Mouse (Mus musculus): ENCODE data around the gene Gas1. TPM values are rescaled to one million over a fixed set of nuclear protein-coding genes. Genes with fewer than 3 reads are reported as not detected.

Gas1 gene
- polyA plus RNA-seq (2012; fragmentation: generic; extraction: Trizol): 25.7 TPM

DNA sequence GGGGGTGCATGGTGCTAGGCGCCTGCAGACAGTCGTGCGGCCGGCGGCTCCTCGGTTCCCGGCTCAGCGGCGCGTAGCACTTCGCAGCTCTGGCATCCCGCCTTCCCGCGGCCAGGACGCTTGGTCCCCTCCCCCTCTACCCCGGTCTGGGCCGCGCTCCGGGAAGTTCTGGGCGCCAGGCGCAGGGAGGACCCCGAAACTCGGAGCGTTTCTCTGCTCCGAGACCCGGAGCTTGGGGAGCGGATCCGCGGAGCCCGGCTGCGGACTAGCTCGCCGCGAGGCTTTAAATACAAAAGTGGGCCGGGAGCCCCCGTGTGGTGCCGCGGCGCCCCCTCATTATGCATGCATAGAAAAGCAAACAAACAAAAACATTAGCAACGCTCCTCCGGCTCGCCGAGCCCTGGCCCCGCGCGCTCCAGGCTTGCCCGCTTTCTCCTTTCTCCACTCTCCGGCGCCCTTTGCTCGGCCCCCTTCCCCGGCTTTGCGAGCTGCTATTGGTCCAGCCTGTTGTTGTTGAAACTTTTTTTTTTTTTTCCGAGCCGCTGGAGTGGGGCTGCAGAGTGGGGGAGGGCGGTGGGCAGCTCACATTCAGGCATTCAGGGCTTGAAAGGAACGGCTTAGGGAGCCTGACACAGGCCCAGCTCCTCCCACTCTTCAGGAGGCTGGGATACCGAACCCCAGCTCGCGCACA is at the start of gene Gas1:
Gas1 (minus strand) TSS at position 260 of the 691 bp plus-strand sequence.
- Histone ChIP-seq H3K36me3 (ENCODE audit: control insufficient read depth, insufficient read depth) (no peaks in the 10 kb centered on the region), H3K4me3 (peak within 1 kb of the TSS; percentile 93), H3K79me2 (ENCODE audit: control insufficient read depth, insufficient read depth) (peaks cover 22% of the 10 kb centered on the region), H3K4me2 (ENCODE audit: low read depth) (peak within 1 kb of the TSS; percentile 87), H3K27me3 (ENCODE audit: control insufficient read depth, insufficient read depth, insufficient read length) (no peaks in the 10 kb centered on the region), H3ac (ENCODE audit: control insufficient read depth, insufficient read length) (peak within 1 kb of the TSS; percentile 86)
- TF ChIP-seq POLR2AphosphoS2 (IDR thresholded peaks at IDR 0.05; ENCODE audit: insufficient read length, low read depth) (peak; percentile 13), MYOG (IDR thresholded peaks at IDR 0.05; ENCODE audit: control insufficient read depth in 1 of 3, insufficient read depth in 1 of 3, insufficient read length in 2 of 3, low read depth in 2 of 3) (peak in 1 of 3 experiments; percentile 67), MAX (IDR thresholded peaks at IDR 0.05; ENCODE audit: low read depth) (no peak)

DNA sequence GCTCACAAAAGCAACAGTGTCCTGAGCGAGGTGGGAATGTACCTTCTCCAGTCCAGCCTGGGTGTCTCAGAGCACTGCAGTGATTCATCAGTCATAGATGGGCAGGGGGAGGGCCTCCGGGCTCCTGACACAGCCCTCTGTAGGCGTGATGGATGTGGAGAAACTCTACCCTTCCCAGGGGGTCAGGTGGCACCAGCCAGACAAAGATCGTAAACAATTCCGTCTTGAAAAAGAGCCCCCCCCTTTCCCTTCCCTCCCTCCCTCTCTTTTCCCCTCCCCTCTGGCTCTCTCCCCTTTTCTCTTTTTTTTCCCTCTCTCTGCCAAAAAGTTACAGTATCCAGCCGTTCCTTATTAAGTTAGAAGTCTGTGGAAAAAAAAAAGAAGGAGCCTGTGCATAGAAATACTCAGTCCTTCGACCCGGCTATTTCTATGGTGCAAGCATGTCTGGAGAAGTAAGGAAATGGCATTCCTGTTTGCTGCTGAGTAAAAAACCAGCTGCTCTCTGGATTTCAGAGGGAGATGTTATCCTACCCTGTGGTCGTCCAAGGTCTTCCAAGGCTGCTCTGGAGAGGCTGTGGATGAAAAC is 49.2 kb upstream of the Gas1 start:
- no peak overlapping the region for H3ac ChIP-seq (ENCODE audit: control insufficient read depth, insufficient read length)
- H3K27me3 ChIP-seq (ENCODE audit: control insufficient read depth, insufficient read depth, insufficient read length): no peaks in the 10 kb centered on the region
- TF ChIP-seq MYOG (IDR thresholded peaks at IDR 0.05; ENCODE audit: control insufficient read depth in 1 of 3, insufficient read depth in 1 of 3, insufficient read length in 2 of 3, low read depth in 2 of 3) (no peak), TCF12 (IDR thresholded peaks at IDR 0.05; ENCODE audit: insufficient read depth, poor library complexity, severe bottlenecking) (no peak), TCF3 (IDR thresholded peaks at IDR 0.05; ENCODE audit: insufficient read length, low read depth) (no peak), MYOD1 (IDR thresholded peaks at IDR 0.05; ENCODE audit: control insufficient read depth in 1 of 3, insufficient read length in 2 of 3, low read depth in 2 of 3) (peak in 2 of 3 experiments; percentile 19 to 24), POLR2AphosphoS2 (IDR thresholded peaks at IDR 0.05; ENCODE audit: insufficient read length, low read depth) (no peak), CEBPB (IDR thresholded peaks at IDR 0.05; ENCODE audit: insufficient read depth, poor library complexity, severe bottlenecking) (no peak), MAX (IDR thresholded peaks at IDR 0.05; ENCODE audit: low read depth) (no peak), E2F4 (IDR thresholded peaks at IDR 0.05; ENCODE audit: insufficient read depth) (no peak), SRF (IDR thresholded peaks at IDR 0.05; ENCODE audit: control insufficient read depth, insufficient read length, low read depth) (no peak), USF1 (IDR thresholded peaks at IDR 0.05; ENCODE audit: low read depth) (peak; percentile 44), POLR2A (IDR thresholded peaks at IDR 0.05; ENCODE audit: insufficient read length, low read depth) (no peak), REST (IDR thresholded peaks at IDR 0.05; ENCODE audit: insufficient read depth, insufficient read length) (no peak)
- H3K4me2 ChIP-seq (ENCODE audit: low read depth): peak overlapping the region; percentile 71
- no peaks in the 10 kb centered on the region for H3K79me2 ChIP-seq (ENCODE audit: control insufficient read depth, insufficient read depth)
- no peak overlapping the region for H3K4me3 ChIP-seq
- no peaks in the 10 kb centered on the region for H3K36me3 ChIP-seq (ENCODE audit: control insufficient read depth, insufficient read depth)

DNA sequence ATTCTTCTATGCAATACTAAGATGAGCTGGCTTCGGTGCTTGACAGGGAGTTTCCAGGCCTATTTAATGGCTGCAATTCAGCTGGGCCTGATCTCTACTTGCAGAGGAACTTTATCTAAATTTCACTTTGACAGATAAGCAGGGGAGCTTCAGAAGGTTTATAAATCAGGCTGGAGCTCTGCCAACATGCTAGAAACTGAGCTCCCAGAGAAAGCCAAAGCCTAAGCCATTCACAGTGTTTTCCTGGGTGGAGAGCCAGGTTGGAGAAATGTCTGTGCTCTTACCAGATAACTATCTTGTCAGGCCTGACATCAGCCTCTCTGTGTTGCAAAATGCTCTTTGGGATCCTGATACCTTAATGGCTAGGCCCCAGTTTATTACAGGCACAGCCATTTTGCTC is 48.6 kb upstream of the Gas1 start:
- H3K27me3 ChIP-seq (ENCODE audit: control insufficient read depth, insufficient read depth, insufficient read length): no peaks in the 10 kb centered on the region
- no peak overlapping the region for H3K4me3 ChIP-seq
- no peaks in the 10 kb centered on the region for H3K36me3 ChIP-seq (ENCODE audit: control insufficient read depth, insufficient read depth)
- H3K4me2 ChIP-seq (ENCODE audit: low read depth): peak overlapping the region; percentile 71
- no peak overlapping the region for H3ac ChIP-seq (ENCODE audit: control insufficient read depth, insufficient read length)
- H3K79me2 ChIP-seq (ENCODE audit: control insufficient read depth, insufficient read depth): no peaks in the 10 kb centered on the region
- TF ChIP-seq POLR2AphosphoS2 (IDR thresholded peaks at IDR 0.05; ENCODE audit: insufficient read length, low read depth): no peak

DNA sequence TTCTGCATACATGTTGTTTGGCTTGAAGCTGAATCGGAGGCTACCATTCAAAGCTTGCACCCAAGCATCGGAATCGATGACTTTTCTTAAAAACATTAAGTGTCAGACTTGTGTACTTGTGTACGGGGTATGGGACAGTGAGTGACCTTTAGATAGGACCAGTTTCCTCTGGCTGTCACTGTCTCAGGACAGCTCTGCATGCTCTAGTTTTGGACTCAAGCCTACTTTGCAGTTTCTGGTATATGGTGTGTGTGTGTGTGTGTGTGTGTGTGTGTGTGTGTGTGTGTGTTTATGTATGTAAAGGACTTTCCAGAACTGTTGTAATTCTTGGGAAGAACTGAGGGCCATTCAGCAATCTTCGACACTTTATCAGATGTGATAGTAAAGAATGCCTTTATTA is 48.1 kb upstream of the Gas1 start:
- Histone ChIP-seq H3K4me2 (ENCODE audit: low read depth) (no peak overlapping the region), H3ac (ENCODE audit: control insufficient read depth, insufficient read length) (no peak overlapping the region), H3K36me3 (ENCODE audit: control insufficient read depth, insufficient read depth) (no peaks in the 10 kb centered on the region), H3K27me3 (ENCODE audit: control insufficient read depth, insufficient read depth, insufficient read length) (no peaks in the 10 kb centered on the region), H3K79me2 (ENCODE audit: control insufficient read depth, insufficient read depth) (no peaks in the 10 kb centered on the region), H3K4me3 (no peak overlapping the region)
- TF ChIP-seq E2F4 (IDR thresholded peaks at IDR 0.05; ENCODE audit: insufficient read depth) (no peak), REST (IDR thresholded peaks at IDR 0.05; ENCODE audit: insufficient read depth, insufficient read length) (no peak), TCF3 (IDR thresholded peaks at IDR 0.05; ENCODE audit: insufficient read length, low read depth) (no peak), POLR2A (IDR thresholded peaks at IDR 0.05; ENCODE audit: insufficient read length, low read depth) (no peak), MAX (IDR thresholded peaks at IDR 0.05; ENCODE audit: low read depth) (no peak), CEBPB (IDR thresholded peaks at IDR 0.05; ENCODE audit: insufficient read depth, poor library complexity, severe bottlenecking) (no peak), POLR2AphosphoS2 (IDR thresholded peaks at IDR 0.05; ENCODE audit: insufficient read length, low read depth) (no peak), SRF (IDR thresholded peaks at IDR 0.05; ENCODE audit: control insufficient read depth, insufficient read length, low read depth) (no peak), USF1 (IDR thresholded peaks at IDR 0.05; ENCODE audit: low read depth) (no peak), MYOG (IDR thresholded peaks at IDR 0.05; ENCODE audit: control insufficient read depth in 1 of 3, insufficient read depth in 1 of 3, insufficient read length in 2 of 3, low read depth in 2 of 3) (no peak), TCF12 (IDR thresholded peaks at IDR 0.05; ENCODE audit: insufficient read depth, poor library complexity, severe bottlenecking) (no peak), MYOD1 (IDR thresholded peaks at IDR 0.05; ENCODE audit: control insufficient read depth in 1 of 3, insufficient read length in 2 of 3, low read depth in 2 of 3) (no peak)

DNA sequence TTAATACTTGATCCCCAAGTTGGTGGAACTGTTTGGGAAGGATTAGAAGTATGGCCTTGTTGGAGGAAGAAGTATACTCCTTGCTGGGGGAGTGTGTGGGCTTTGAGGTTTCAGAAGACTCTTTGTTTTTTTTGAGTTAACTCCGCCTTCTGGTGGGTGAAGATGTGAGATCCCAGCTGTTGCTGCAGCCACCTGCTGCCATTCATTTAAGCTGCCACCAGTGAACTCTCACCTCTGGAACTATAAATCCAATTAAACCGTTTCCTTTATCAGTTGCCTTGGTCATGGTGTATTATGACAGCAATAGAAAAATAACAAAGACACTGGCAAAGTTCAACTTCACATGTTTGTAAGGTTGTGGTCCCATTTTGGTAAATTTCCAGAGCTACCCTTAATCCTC is 46.6 kb upstream of the Gas1 start:
- H3K4me2 ChIP-seq (ENCODE audit: low read depth): no peak overlapping the region
- no peaks in the 10 kb centered on the region for H3K79me2 ChIP-seq (ENCODE audit: control insufficient read depth, insufficient read depth)
- no peaks in the 10 kb centered on the region for H3K36me3 ChIP-seq (ENCODE audit: control insufficient read depth, insufficient read depth)
- no peak overlapping the region for H3ac ChIP-seq (ENCODE audit: control insufficient read depth, insufficient read length)
- H3K27me3 ChIP-seq (ENCODE audit: control insufficient read depth, insufficient read depth, insufficient read length): no peaks in the 10 kb centered on the region
- TF ChIP-seq TCF12 (IDR thresholded peaks at IDR 0.05; ENCODE audit: insufficient read depth, poor library complexity, severe bottlenecking) (peak; percentile 22), CEBPB (IDR thresholded peaks at IDR 0.05; ENCODE audit: insufficient read depth, poor library complexity, severe bottlenecking) (no peak), POLR2AphosphoS2 (IDR thresholded peaks at IDR 0.05; ENCODE audit: insufficient read length, low read depth) (no peak), MAX (IDR thresholded peaks at IDR 0.05; ENCODE audit: low read depth) (no peak), TCF3 (IDR thresholded peaks at IDR 0.05; ENCODE audit: insufficient read length, low read depth) (peak; percentile 46), POLR2A (IDR thresholded peaks at IDR 0.05; ENCODE audit: insufficient read length, low read depth) (no peak), MYOD1 (IDR thresholded peaks at IDR 0.05; ENCODE audit: control insufficient read depth in 1 of 3, insufficient read length in 2 of 3, low read depth in 2 of 3) (peak; percentile 9 to 88 (median 88))
- H3K4me3 ChIP-seq: no peak overlapping the region

All from myocyte (in vitro differentiated cells).